Mouse (Mus musculus) Patski (cell line): ENCODE measurements around the gene Dcakd. TPM values are rescaled to one million over a fixed set of nuclear protein-coding genes. Genes with fewer than 3 reads are reported as not detected.

Source experiments
- ATAC-seq: fragments of 100-300 bp; one replicate; pipeline ENCODE4 v1.8.0; 2021
- CTCF ChIA-PET: fragments of 350-600 bp; sonication (Branson Sonifier 250); formaldehyde crosslinking; loops from one replicate; lab custom pipeline; 2022; ENCODE audit warnings: inconsistent platforms; lab: Charles Lee
- POLR2A ChIA-PET: fragments of 350-600 bp; sonication (Branson Sonifier 250); formaldehyde crosslinking; loops from one replicate; lab custom pipeline; 2022; ENCODE audit warnings: antibody characterized with exemption, inconsistent platforms; lab: Charles Lee
- DNase-seq: peaks from one replicate; pipeline ENCODE4 v3.0.0-alpha.2; 2011; ENCODE audit warnings: low read depth, low spot score
- H3K27me3 ChIP-seq: fragments of 371-371 bp; one replicate; pipeline ENCODE4 v1.5.1; 2021
- CTCF ChIP-seq: fragments of 100-300 bp; IDR thresholded peaks from one replicate; pipeline ENCODE4 v1.5.1; 2021
- in situ Hi-C: fragments of 300-500 bp; cut with MboI; formaldehyde crosslinking; loops from 3 replicates; pipeline ENCODE4 v1.11.1; 2018; ENCODE audit warnings: low pct_unique_long_range_greater_than_20kb, mixed read lengths
- polyA plus RNA-seq: library from polyadenylated mRNA; unstranded; gene quantifications from one replicate; pipeline ENCODE4 v1.2.3, GENCODE M21; 2021

Gene Dcakd
- polyA plus RNA-seq, 1 experiment from 2014 or later, result 60.6 TPM

GRCm38 (mm10) chr11:103050153-103050552 lies 22.0 kb upstream of the Dcakd start:
- H3K27me3 ChIP-seq, result no peaks in the 10 kb centered on the region
- ChIA-PET CTCF (no interaction called here), POLR2A (interaction anchor here (0.8 to 1.0 kb wide), 2 partner anchors 9 to 130 kb away, joined by 3 read pairs; no protein-coding TSS in a partner anchor)
- ATAC-seq (no peak), DNase-seq (no peak)
- in situ Hi-C loops, result loop anchor here (5.0 kb wide), 1 partner anchor 153 kb away; no protein-coding TSS in a partner anchor
- no peak for TF ChIP-seq CTCF

- DNase-seq (no peak), ATAC-seq (no peak)
- in situ Hi-C loops, result loop anchor here (5.0 kb wide), 1 partner anchor 152 kb away; no protein-coding TSS in a partner anchor
- TF ChIP-seq CTCF, result no peak
- CTCF ChIA-PET, result no interaction called here
- POLR2A ChIA-PET, result interaction anchor here (1.0 kb wide), 1 partner anchor 9 kb away, joined by 3 read pairs; no protein-coding TSS in a partner anchor
- H3K27me3 ChIP-seq, result no peaks in the 10 kb centered on the region
Measured at GRCm38 (mm10) chr11:103049611-103050010, 21.5 kb upstream of the Dcakd start.

- ATAC-seq (no peak), DNase-seq (no peak)
- in situ Hi-C loops, result no loop called here
- POLR2A ChIA-PET, result interaction anchor here (1.3 kb wide), 1 partner anchor 11 kb away, joined by 4 read pairs; no protein-coding TSS in a partner anchor
- no peaks in the 10 kb centered on the region for H3K27me3 ChIP-seq
- CTCF ChIA-PET, result interaction anchor here (1.4 to 1.9 kb wide), 2 partner anchors 12 to 56 kb away, joined by 3 to 7 read pairs; no protein-coding TSS in a partner anchor
- no peak for TF ChIP-seq CTCF
Measured at GRCm38 (mm10) chr11:103046286-103046685, 18.2 kb upstream of the Dcakd start.

GRCm38 (mm10) chr11:103043982-103044381 lies 15.8 kb upstream of the Dcakd start:
- TF ChIP-seq CTCF, result no peak
- DNase-seq (no peak), ATAC-seq (no peak)
- in situ Hi-C loops, result no loop called here
- CTCF ChIA-PET, result no interaction called here
- H3K27me3 ChIP-seq, result no peaks in the 10 kb centered on the region
- POLR2A ChIA-PET, result no interaction called here

- ChIA-PET POLR2A (no interaction called here), CTCF (no interaction called here)
- H3K27me3 ChIP-seq, result no peaks in the 10 kb centered on the region
- in situ Hi-C loops, result no loop called here
- no peak for ATAC-seq
- no peak for DNase-seq
- no peak for TF ChIP-seq CTCF
Measured at GRCm38 (mm10) chr11:103042828-103043227, 14.7 kb upstream of the Dcakd start.

- in situ Hi-C loops, result no loop called here
- ATAC-seq (no peak), DNase-seq (no peak)
- ChIA-PET POLR2A (no interaction called here), CTCF (no interaction called here)
- H3K27me3 ChIP-seq, result no peaks in the 10 kb centered on the region
- no peak for TF ChIP-seq CTCF
Measured at GRCm38 (mm10) chr11:103038037-103038436, 9.9 kb upstream of the Dcakd start.

- ChIA-PET POLR2A (no interaction called here), CTCF (no interaction called here)
- ATAC-seq, result no peak
- DNase-seq, result no peak
- H3K27me3 ChIP-seq, result no peaks in the 10 kb centered on the region
- TF ChIP-seq CTCF, result no peak
- in situ Hi-C loops, result no loop called here
Measured at GRCm38 (mm10) chr11:103036881-103037465, 8.8 kb upstream of the Dcakd start.

- ATAC-seq, result no peak
- POLR2A ChIA-PET, result interaction anchor here (1.4 kb wide), 1 partner anchor 11 kb away, joined by 4 read pairs; no protein-coding TSS in a partner anchor
- CTCF ChIA-PET, result interaction anchor here (2.5 kb wide), 1 partner anchor 11 kb away, joined by 7 read pairs; no protein-coding TSS in a partner anchor
Measured at GRCm38 (mm10) chr11:103035007-103035406, 6.9 kb upstream of the Dcakd start.

GRCm38 (mm10) chr11:103033030-103033429 lies 4.9 kb upstream of the Dcakd start:
- in situ Hi-C loops, result no loop called here
- no peak for ATAC-seq
- DNase-seq, result no peak
- no peak for TF ChIP-seq CTCF
- H3K27me3 ChIP-seq, result no peaks in the 10 kb centered on the region
- CTCF ChIA-PET, result interaction anchor here (1.7 kb wide), 1 partner anchor 9 kb away, joined by 5 read pairs; no protein-coding TSS in a partner anchor
- POLR2A ChIA-PET, result interaction anchor here (0.7 to 1.1 kb wide), 2 partner anchors 11 to 16 kb away, joined by 3 to 11 read pairs; no protein-coding TSS in a partner anchor

More at GRCm38 (mm10) chr11:103035007-103035406, 6.9 kb upstream of the Dcakd start:
- no peak for DNase-seq
- H3K27me3 ChIP-seq, result no peaks in the 10 kb centered on the region
- TF ChIP-seq CTCF, result no peak
- in situ Hi-C loops, result no loop called here

- ATAC-seq, result peak; percentile 22
- no peaks in the 10 kb centered on the region for H3K27me3 ChIP-seq
- in situ Hi-C loops, result no loop called here
- ChIA-PET CTCF (interaction anchor here (1.2 kb wide), 1 partner anchor 9 kb away, joined by 3 read pairs; no protein-coding TSS in a partner anchor), POLR2A (interaction anchor here (1.2 to 2.1 kb wide), 2 partner anchors 10 to 23 kb away, joined by 3 to 10 read pairs; no protein-coding TSS in a partner anchor)
- no peak for DNase-seq
- no peak for TF ChIP-seq CTCF
Measured at GRCm38 (mm10) chr11:103027570-103028175, 460 bp downstream of the Dcakd start.

GRCm38 (mm10) chr11:103026901-103027300 lies 1.2 kb downstream of the Dcakd start:
- in situ Hi-C loops, result no loop called here
- no peak for ATAC-seq
- ChIA-PET CTCF (interaction anchor here (1.2 to 2.1 kb wide), 2 partner anchors 8 to 19 kb away, joined by 3 to 4 read pairs; no protein-coding TSS in a partner anchor), POLR2A (interaction anchor here (2.1 kb wide), 1 partner anchor 9 kb away, joined by 10 read pairs; no protein-coding TSS in a partner anchor)
- DNase-seq, result no peak
- no peak for TF ChIP-seq CTCF
- H3K27me3 ChIP-seq, result no peaks in the 10 kb centered on the region
